Mouse (Mus musculus): ENCODE results near the gene Ccdc110. TPM values are rescaled to one million over a fixed set of nuclear protein-coding genes. Genes with fewer than 3 reads are reported as not detected.
A peak's percentile ranks its signal among the peaks of the same experiment; 100 is the strongest.

Ccdc110 gene
- not detected in 2 replicates for polyA plus RNA-seq (2015; fragmentation: Nextera tagmentation; extraction: Ambion mirVana)

- no peaks in the 10 kb centered on the region for H3K27me3 ChIP-seq (replicated peaks)
- WGBS = 3% methylated on average over 23 of the region's 23 CpGs
These were observed at the start of gene Ccdc110 for GRCm38 (mm10) chr8:45934582-45935014. Gene Ccdc110 (plus strand): TSS chr8:45934619.

GRCm38 (mm10) chr8:45885202-45885685 lies 49.2 kb upstream of the Ccdc110 start, which contains the start of gene Pdlim3:
Gene Pdlim3 (plus strand): TSS chr8:45885461.
- H3K27me3 ChIP-seq (replicated peaks) = no peaks in the 10 kb centered on the region
- H3K9ac ChIP-seq = peak within 1 kb of the TSS; percentile 93
- peak within 1 kb of the TSS; percentile 75 for H3K4me3 ChIP-seq
- H3K4me1 ChIP-seq = peaks cover 35% of the 10 kb centered on the region
- H3K9me3 ChIP-seq = no peaks in the 10 kb centered on the region
- H3K36me3 ChIP-seq = no peaks in the 10 kb centered on the region
- peak within 1 kb of the TSS; percentile 96 for H3K27ac ChIP-seq (replicated peaks)
- ATAC-seq (ENCODE audit: extremely low read depth, insufficient number of reproducible peaks, low FRiP score, low TSS enrichment) = peak; percentile 75
- under 1% methylated on average over 22 of the region's 22 CpGs for WGBS
- H3K4me2 ChIP-seq = peak within 1 kb of the TSS; percentile 79

More at GRCm38 (mm10) chr8:45934582-45935014, at the start of gene Ccdc110:
- Histone ChIP-seq H3K36me3 (peaks cover 4% of the 10 kb centered on the region; the same call in 1 of the 2 replicates), H3K4me3 (peak within 1 kb of the TSS; percentile 43), H3K4me1 (peaks cover 14% of the 10 kb centered on the region), H3K4me2 (peak within 1 kb of the TSS; percentile 65), H3K9me3 (peaks cover 12% of the 10 kb centered on the region), H3K27ac (replicated peaks) (no peak within 1 kb of the TSS), H3K9ac (peak within 1 kb of the TSS; percentile 38; the same call in 1 of the 2 replicates)
- ATAC-seq (ENCODE audit: extremely low read depth, insufficient number of reproducible peaks, low FRiP score, low TSS enrichment) = no peak; the same call in 1 of the 2 replicates

- peaks cover 37% of the 10 kb centered on the region for H3K4me1 ChIP-seq
- peak; percentile 42; the same call in 1 of the 2 replicates for ATAC-seq (ENCODE audit: extremely low read depth, insufficient number of reproducible peaks, low FRiP score, low TSS enrichment)
- H3K4me2 ChIP-seq = peak overlapping the region; percentile 79
- no peaks in the 10 kb centered on the region for H3K27me3 ChIP-seq (replicated peaks)
- no peaks in the 10 kb centered on the region for H3K9me3 ChIP-seq
- H3K9ac ChIP-seq = peak overlapping the region; percentile 93
- peak overlapping the region; percentile 96 for H3K27ac ChIP-seq (replicated peaks)
- no peaks in the 10 kb centered on the region for H3K36me3 ChIP-seq
- WGBS = 18% methylated on average over 2 of the region's 2 CpGs
- peak overlapping the region; percentile 75 for H3K4me3 ChIP-seq
These were observed 48.6 kb upstream of the Ccdc110 start for GRCm38 (mm10) chr8:45885775-45886174.

- H3K4me2 ChIP-seq = peak overlapping the region; percentile 79
- H3K27ac ChIP-seq (replicated peaks) = no peak overlapping the region
- no peak overlapping the region for H3K9ac ChIP-seq
- no peak for ATAC-seq (ENCODE audit: extremely low read depth, insufficient number of reproducible peaks, low FRiP score, low TSS enrichment)
- H3K36me3 ChIP-seq = peaks cover 24% of the 10 kb centered on the region
- 0 out of 2 replicates have a peak overlapping the region, but pooled peaks have one; percentile 3 for H3K4me3 ChIP-seq
- WGBS = 82% methylated on average over 7 of the region's 7 CpGs
- peaks cover 28% of the 10 kb centered on the region for H3K4me1 ChIP-seq
- no peaks in the 10 kb centered on the region for H3K27me3 ChIP-seq (replicated peaks)
- no peaks in the 10 kb centered on the region for H3K9me3 ChIP-seq
These were observed 44.7 kb upstream of the Ccdc110 start for GRCm38 (mm10) chr8:45889737-45890136.

GRCm38 (mm10) chr8:45896590-45896989 lies 37.8 kb upstream of the Ccdc110 start:
- no peaks in the 10 kb centered on the region for H3K27me3 ChIP-seq (replicated peaks)
- peaks cover 20% of the 10 kb centered on the region for H3K4me1 ChIP-seq
- H3K4me3 ChIP-seq = no peak overlapping the region
- H3K9me3 ChIP-seq = no peaks in the 10 kb centered on the region
- no peak overlapping the region for H3K4me2 ChIP-seq
- ATAC-seq (ENCODE audit: extremely low read depth, insufficient number of reproducible peaks, low FRiP score, low TSS enrichment) = no peak
- 71% methylated on average over 3 of the region's 3 CpGs for WGBS
- H3K36me3 ChIP-seq = peaks cover 61% of the 10 kb centered on the region
- H3K9ac ChIP-seq = no peak overlapping the region
- no peak overlapping the region for H3K27ac ChIP-seq (replicated peaks)

- H3K4me3 ChIP-seq = no peak overlapping the region
- peak overlapping the region; percentile 56 for H3K27ac ChIP-seq (replicated peaks)
- no peak overlapping the region for H3K9ac ChIP-seq
- WGBS = 54% methylated on average over 3 of the region's 3 CpGs
- H3K4me2 ChIP-seq = no peak overlapping the region
- H3K36me3 ChIP-seq = peaks cover 55% of the 10 kb centered on the region
- peaks cover 48% of the 10 kb centered on the region for H3K4me1 ChIP-seq
- ATAC-seq (ENCODE audit: extremely low read depth, insufficient number of reproducible peaks, low FRiP score, low TSS enrichment) = no peak
- H3K9me3 ChIP-seq = no peaks in the 10 kb centered on the region
- no peaks in the 10 kb centered on the region for H3K27me3 ChIP-seq (replicated peaks)
These were observed 34.6 kb upstream of the Ccdc110 start for GRCm38 (mm10) chr8:45899783-45900182.

- ATAC-seq (ENCODE audit: extremely low read depth, insufficient number of reproducible peaks, low FRiP score, low TSS enrichment) = peak; percentile 73; the same call in 1 of the 2 replicates
- H3K4me1 ChIP-seq = peaks cover 41% of the 10 kb centered on the region
- 0 out of 2 replicates have a peak overlapping the region, but pooled peaks have one; percentile 11 for H3K4me3 ChIP-seq
- peak overlapping the region; percentile 71 for H3K9ac ChIP-seq
- H3K27me3 ChIP-seq (replicated peaks) = no peaks in the 10 kb centered on the region
- H3K36me3 ChIP-seq = peaks cover 60% of the 10 kb centered on the region
- H3K4me2 ChIP-seq = peak overlapping the region; percentile 53
- WGBS = 42% methylated on average over 8 of the region's 8 CpGs
- no peaks in the 10 kb centered on the region for H3K9me3 ChIP-seq
- H3K27ac ChIP-seq (replicated peaks) = peak overlapping the region; percentile 94
These were observed 32.8 kb upstream of the Ccdc110 start for GRCm38 (mm10) chr8:45901626-45902025.

- peaks cover 67% of the 10 kb centered on the region for H3K36me3 ChIP-seq
- H3K4me1 ChIP-seq = peaks cover 41% of the 10 kb centered on the region
- no peak overlapping the region for H3K4me2 ChIP-seq
- H3K9me3 ChIP-seq = no peaks in the 10 kb centered on the region
- H3K4me3 ChIP-seq = no peak overlapping the region
- H3K27me3 ChIP-seq (replicated peaks) = no peaks in the 10 kb centered on the region
- H3K27ac ChIP-seq (replicated peaks) = peak overlapping the region; percentile 71
- 4% methylated on average over 3 of the region's 3 CpGs for WGBS
- ATAC-seq (ENCODE audit: extremely low read depth, insufficient number of reproducible peaks, low FRiP score, low TSS enrichment) = no peak
- H3K9ac ChIP-seq = no peak overlapping the region
These were observed 30.8 kb upstream of the Ccdc110 start for GRCm38 (mm10) chr8:45903659-45904058.

- no peak overlapping the region for H3K4me3 ChIP-seq
- H3K36me3 ChIP-seq = peaks cover 78% of the 10 kb centered on the region
- ATAC-seq (ENCODE audit: extremely low read depth, insufficient number of reproducible peaks, low FRiP score, low TSS enrichment) = no peak
- H3K9me3 ChIP-seq = no peaks in the 10 kb centered on the region
- 86% methylated on average over 7 of the region's 7 CpGs for WGBS
- H3K27me3 ChIP-seq (replicated peaks) = no peaks in the 10 kb centered on the region
- H3K4me1 ChIP-seq = peaks cover 35% of the 10 kb centered on the region
- H3K9ac ChIP-seq = no peak overlapping the region
- H3K27ac ChIP-seq (replicated peaks) = no peak overlapping the region
- H3K4me2 ChIP-seq = no peak overlapping the region
These were observed 28.7 kb upstream of the Ccdc110 start for GRCm38 (mm10) chr8:45905591-45906250.

GRCm38 (mm10) chr8:45906251-45906619 lies 28.2 kb upstream of the Ccdc110 start:
- no peak for ATAC-seq (ENCODE audit: extremely low read depth, insufficient number of reproducible peaks, low FRiP score, low TSS enrichment)
- Histone ChIP-seq H3K4me2 (no peak overlapping the region), H3K4me3 (no peak overlapping the region), H3K36me3 (peaks cover 81% of the 10 kb centered on the region), H3K9ac (no peak overlapping the region), H3K27me3 (replicated peaks) (no peaks in the 10 kb centered on the region), H3K4me1 (peaks cover 31% of the 10 kb centered on the region), H3K9me3 (no peaks in the 10 kb centered on the region), H3K27ac (replicated peaks) (no peak overlapping the region)
- WGBS = 91% methylated on average over 4 of the region's 4 CpGs

- WGBS = 85% methylated on average over 11 of the region's 11 CpGs
- no peak for ATAC-seq (ENCODE audit: extremely low read depth, insufficient number of reproducible peaks, low FRiP score, low TSS enrichment)
- H3K4me3 ChIP-seq = no peak overlapping the region
- no peak overlapping the region for H3K27ac ChIP-seq (replicated peaks)
- H3K9ac ChIP-seq = no peak overlapping the region
- no peaks in the 10 kb centered on the region for H3K9me3 ChIP-seq
- H3K27me3 ChIP-seq (replicated peaks) = no peaks in the 10 kb centered on the region
- peaks cover 90% of the 10 kb centered on the region for H3K36me3 ChIP-seq
- no peaks in the 10 kb centered on the region; the same call in 1 of the 2 replicates for H3K4me1 ChIP-seq
- H3K4me2 ChIP-seq = no peak overlapping the region
These were observed 20.7 kb upstream of the Ccdc110 start for GRCm38 (mm10) chr8:45913707-45914106.

Measured in heart, embryonic 13.5 days (tissue).